7 mouse cellular contexts compared by ENCODE assay signal in genomic region chr5:129019497-129020299, GRCm38 (mm10). TPM values are rescaled to one million over a fixed set of nuclear protein-coding genes. Genes with fewer than 3 reads are reported as not detected.
DNase-seq lines count a peak whose midpoint lies in the region; ATAC-seq and TF ChIP-seq lines count a peak whose summit lies in the region.

Gene Ran (plus strand): TSS chr5:129020069.

- H3K36me3 ChIP-seq in intestine, postnatal 0 days (ENCODE audit: control insufficient read depth, insufficient read depth): peaks cover 5% of the 10 kb centered on the region; the same call in 1 of the 2 replicates
- H3K36me3 ChIP-seq in midbrain, embryonic 12.5 days: peaks cover 15% of the 10 kb centered on the region
- peaks cover 6% of the 10 kb centered on the region for H3K36me3 ChIP-seq in small intestine, adult 2 months (ENCODE audit: control insufficient read depth, insufficient read depth, low read length)

- H3K4me2 ChIP-seq in intestine, postnatal 0 days (replicated peaks; ENCODE audit: low read depth): peak within 1 kb of the TSS; percentile 87
- H3K4me2 ChIP-seq in midbrain, embryonic 12.5 days (replicated peaks): peak within 1 kb of the TSS; percentile 85

- WGBS in intestine, postnatal 0 days: under 1% methylated on average over 79 of the region's 102 CpGs
- 1% methylated on average over 93 of the region's 102 CpGs for WGBS in midbrain, embryonic 12.5 days
- under 1% methylated on average over 102 of the region's 102 CpGs for WGBS in small intestine, adult 2 months

- peak; percentile 89 for DNase-seq in adrenal gland, adult 8-10 months
- peak; percentile 95 for DNase-seq in embryo, embryonic 9.5 days (ENCODE audit: extremely low spot score)
- peak; percentile 41 for DNase-seq in gonadal fat pad, adult 2 months (ENCODE audit: low read depth)
- peak; percentile 97 for DNase-seq in left cerebral cortex, postnatal 4 days

- H3K27ac ChIP-seq in intestine, postnatal 0 days (ENCODE audit: low read depth, low read length): peak within 1 kb of the TSS; percentile 93
- peak within 1 kb of the TSS; percentile 97 for H3K27ac ChIP-seq in midbrain, embryonic 12.5 days (replicated peaks)
- H3K27ac ChIP-seq in small intestine, adult 2 months (ENCODE audit: insufficient read depth, low read depth, low read length): peak within 1 kb of the TSS; percentile 81

- peak within 1 kb of the TSS; percentile 78 for H3K4me3 ChIP-seq in intestine, postnatal 0 days (ENCODE audit: low read depth, low read length)
- peak within 1 kb of the TSS; percentile 94 for H3K4me3 ChIP-seq in midbrain, embryonic 12.5 days
- peak within 1 kb of the TSS; percentile 98 for H3K4me3 ChIP-seq in small intestine, adult 2 months (ENCODE audit: low read depth, low read length)

- no peak for TF ChIP-seq CTCF in intestine, postnatal 0 days (IDR thresholded peaks at IDR 0.05; ENCODE audit: low read depth)
- TF ChIP-seq CTCF in small intestine, adult 2 months (IDR thresholded peaks at IDR 0.05; ENCODE audit: extremely low read depth, insufficient read length, insufficient replicate concordance, low read depth, low read length): no peak

- H3K4me1 ChIP-seq in intestine, postnatal 0 days (replicated peaks; ENCODE audit: control insufficient read depth, insufficient read depth, low read length): peaks cover 2% of the 10 kb centered on the region; the same call in 1 of the 2 replicates
- peaks cover 19% of the 10 kb centered on the region for H3K4me1 ChIP-seq in midbrain, embryonic 12.5 days
- H3K4me1 ChIP-seq in small intestine, adult 2 months (ENCODE audit: control insufficient read depth, insufficient read depth, insufficient read length, low read length): no peaks in the 10 kb centered on the region; the same call in 1 of the 2 replicates

- H3K9ac ChIP-seq in intestine, postnatal 0 days (ENCODE audit: low read depth, low read length): peak within 1 kb of the TSS; percentile 74
- H3K9ac ChIP-seq in midbrain, embryonic 12.5 days (replicated peaks): peak within 1 kb of the TSS; percentile 97

- H3K9me3 ChIP-seq in intestine, postnatal 0 days (ENCODE audit: control insufficient read depth): no peaks in the 10 kb centered on the region
- H3K9me3 ChIP-seq in midbrain, embryonic 12.5 days: no peaks in the 10 kb centered on the region

- ATAC-seq in intestine, postnatal 0 days: peak; percentile 98
- peak; percentile 88 for ATAC-seq in midbrain, embryonic 12.5 days (ENCODE audit: low FRiP score, low read depth)

- intact Hi-C loops in left cerebral cortex, postnatal 4 days (cut with DNase I): no loop called here

- no peaks in the 10 kb centered on the region for H3K27me3 ChIP-seq in intestine, postnatal 0 days (replicated peaks; ENCODE audit: control insufficient read depth, insufficient read depth, low read length)
- no peaks in the 10 kb centered on the region for H3K27me3 ChIP-seq in midbrain, embryonic 12.5 days
- H3K27me3 ChIP-seq in small intestine, adult 2 months (ENCODE audit: control insufficient read depth, insufficient read depth, low read length): no peaks in the 10 kb centered on the region

- TF ChIP-seq POLR2A in small intestine, adult 2 months (IDR thresholded peaks at IDR 0.05; ENCODE audit: low read depth, low read length): no peak; the same call in none of the 2 replicates

RNA-seq across cellular contexts. Expression of gene Ran, which starts in this region (rescaled TPM):
- 100 to 1,000 TPM; 137 to 213 (median 176) TPM for total RNA-seq in adrenal gland, adult 8-10 months (2022)
- polyA plus RNA-seq in gonadal fat pad, adult 2 months (2012; rRNA removed): 53.7 and 56.4 TPM in 2 replicates
- 191 and 196 TPM in 2 replicates for polyA plus RNA-seq in intestine, postnatal 0 days (2015; fragmentation: Nextera tagmentation; extraction: Ambion mirVana)
- 100 to 1,000 TPM; 164 to 165 TPM for total RNA-seq in left cerebral cortex, postnatal 4 days (2021)
- 711 and 712 TPM in 2 replicates for polyA plus RNA-seq in midbrain, embryonic 12.5 days (2016; fragmentation: Nextera tagmentation; extraction: Ambion mirVana)
- 34.1 and 38.4 TPM in 2 replicates for polyA plus RNA-seq in small intestine, adult 2 months (2012; rRNA removed)

Comparison
In these comparisons a context has a peak if more than half of its experiments do, and no peak if none do; other contexts are left out.
1. Peak in every context shown above with its lines: DNase-seq, ATAC-seq, H3K4me3 ChIP-seq and H3K27ac ChIP-seq.
2. DNase-seq: peak in every context shown above with its lines; median percentile 97 in left cerebral cortex, postnatal 4 days; 95 in embryo, embryonic 9.5 days; 89 in adrenal gland, adult 8-10 months; 41 in gonadal fat pad, adult 2 months.